Mouse (Mus musculus): ENCODE data around the gene Kdelc1. TPM values are rescaled to one million over a fixed set of nuclear protein-coding genes. Genes with fewer than 3 reads are reported as not detected.

Kdelc1 gene
- polyA plus RNA-seq, 1 experiment: 12.0 TPM

DNA sequence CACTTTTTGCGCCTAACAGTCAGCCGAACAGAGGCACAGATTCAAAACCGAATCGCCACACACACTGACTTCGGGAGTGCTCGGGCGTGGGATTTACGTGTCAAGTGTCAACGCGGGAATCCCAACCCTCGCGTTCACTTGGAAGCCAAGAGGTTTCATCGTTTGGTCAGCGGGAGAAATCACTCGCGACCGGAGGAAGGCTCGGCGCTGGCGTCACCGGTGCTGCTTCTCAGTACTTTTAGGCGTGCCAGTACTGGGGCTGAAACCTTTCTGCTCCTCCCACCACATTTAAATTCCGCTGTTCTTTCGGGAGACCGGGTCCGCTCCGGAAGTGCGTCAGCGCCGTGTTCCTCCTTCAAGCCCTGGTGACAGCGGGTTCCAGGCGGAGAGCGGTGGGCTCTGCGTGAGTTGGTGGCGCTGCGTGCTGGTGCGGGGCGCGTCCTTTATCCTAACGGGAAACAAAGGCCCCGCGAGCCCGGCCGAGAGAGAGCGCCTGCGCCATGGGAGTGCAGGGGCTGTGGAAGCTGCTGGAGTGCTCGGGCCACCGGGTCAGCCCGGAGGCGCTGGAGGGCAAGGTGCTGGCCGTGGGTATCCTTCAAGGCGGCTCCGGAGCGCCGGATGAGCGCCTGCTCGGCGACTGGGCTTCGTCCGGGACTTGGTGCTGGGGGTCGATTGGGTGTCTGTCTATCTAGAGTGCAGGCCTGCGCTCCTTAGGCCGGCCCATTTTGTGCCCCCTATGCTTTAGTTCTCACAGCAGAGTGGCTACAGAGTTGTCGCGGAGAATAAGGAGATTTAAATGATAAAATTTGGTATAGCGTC, 29.2 kb upstream of the Kdelc1 start, which contains the start of gene Ercc5:
Gene Ercc5 (plus strand): TSS at position 182 of the 819 bp plus-strand sequence.
- H3K4me3 ChIP-seq (ENCODE audit: insufficient read depth, low read depth, low read length): peak within 1 kb of the TSS; percentile 58
- H3K27me3 ChIP-seq (replicated peaks; ENCODE audit: control insufficient read depth, insufficient read depth, low read length): no peaks in the 10 kb centered on the region
- DNase-seq: peak; percentile 95
- peak; percentile 79 for TF ChIP-seq POLR2A (IDR thresholded peaks at IDR 0.05; ENCODE audit: low read depth, low read length)
- no peak for TF ChIP-seq CTCF (conservative IDR thresholded peaks at IDR 0.05; ENCODE audit: insufficient read depth, insufficient read length, low read depth, low read length)
- WGBS: under 1% methylated on average over 66 of the region's 66 CpGs
- peaks cover 4% of the 10 kb centered on the region for H3K36me3 ChIP-seq (ENCODE audit: control insufficient read depth, insufficient read depth, low read length)
- H3K4me1 ChIP-seq (ENCODE audit: control insufficient read depth, insufficient read depth, low read length): no peaks in the 10 kb centered on the region; the same call in 1 of the 2 replicates
- peak within 1 kb of the TSS; percentile 77 for H3K27ac ChIP-seq (ENCODE audit: insufficient read depth, low read depth, low read length)

DNA sequence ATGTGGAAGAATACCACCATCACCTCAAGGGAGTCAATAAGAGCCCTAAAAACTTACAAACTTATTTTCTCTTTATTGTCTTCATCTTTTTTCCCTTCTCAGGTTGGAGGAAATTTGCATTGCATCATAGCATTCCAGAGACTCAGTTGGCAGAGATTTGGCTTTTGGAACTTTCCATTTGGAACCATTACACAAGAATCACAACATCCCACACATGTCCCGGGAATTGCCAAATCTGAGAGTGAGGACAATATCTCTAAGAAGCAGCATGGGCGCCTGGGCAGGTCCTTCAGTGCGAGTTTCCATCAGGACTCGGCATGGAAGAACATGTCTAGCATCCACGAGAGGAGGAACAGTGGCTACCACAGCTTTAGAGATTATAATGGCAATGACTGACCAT, 24.1 kb upstream of the Kdelc1 start:
- H3K27me3 ChIP-seq (replicated peaks; ENCODE audit: control insufficient read depth, insufficient read depth, low read length): no peaks in the 10 kb centered on the region
- no peak overlapping the region for H3K27ac ChIP-seq (ENCODE audit: insufficient read depth, low read depth, low read length)
- peaks cover 8% of the 10 kb centered on the region for H3K36me3 ChIP-seq (ENCODE audit: control insufficient read depth, insufficient read depth, low read length)
- DNase-seq: no peak
- H3K4me3 ChIP-seq (ENCODE audit: insufficient read depth, low read depth, low read length): no peak overlapping the region
- TF ChIP-seq POLR2A (IDR thresholded peaks at IDR 0.05; ENCODE audit: low read depth, low read length) (no peak), CTCF (conservative IDR thresholded peaks at IDR 0.05; ENCODE audit: insufficient read depth, insufficient read length, low read depth, low read length) (no peak)
- WGBS: 91% methylated on average over 5 of the region's 5 CpGs
- H3K4me1 ChIP-seq (ENCODE audit: control insufficient read depth, insufficient read depth, low read length): no peaks in the 10 kb centered on the region

DNA sequence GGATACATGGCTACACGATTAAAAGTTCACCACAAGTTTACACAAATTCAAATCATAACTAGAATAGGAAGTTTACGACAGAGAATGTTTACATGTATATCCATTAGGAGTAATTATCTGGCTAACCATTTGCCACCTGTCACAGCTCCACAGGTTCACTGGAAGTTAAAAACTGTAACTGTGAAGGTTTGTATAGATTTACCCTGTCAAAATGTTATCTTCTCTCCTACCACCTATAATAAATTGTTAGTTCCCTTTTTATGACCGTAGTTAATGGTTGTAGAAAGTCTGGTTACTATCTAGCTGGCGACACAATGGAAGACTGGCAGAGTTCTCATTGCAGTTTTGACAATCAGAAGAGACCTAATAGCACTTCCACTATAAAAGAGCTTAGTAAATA, 21.6 kb upstream of the Kdelc1 start:
- WGBS: 78% methylated on average over 4 of the region's 4 CpGs
- no peak overlapping the region for H3K4me3 ChIP-seq (ENCODE audit: insufficient read depth, low read depth, low read length)
- no peaks in the 10 kb centered on the region for H3K27me3 ChIP-seq (replicated peaks; ENCODE audit: control insufficient read depth, insufficient read depth, low read length)
- TF ChIP-seq CTCF (conservative IDR thresholded peaks at IDR 0.05; ENCODE audit: insufficient read depth, insufficient read length, low read depth, low read length) (no peak), POLR2A (IDR thresholded peaks at IDR 0.05; ENCODE audit: low read depth, low read length) (no peak)
- DNase-seq: no peak
- peaks cover 6% of the 10 kb centered on the region; the same call in 1 of the 2 replicates for H3K4me1 ChIP-seq (ENCODE audit: control insufficient read depth, insufficient read depth, low read length)
- peaks cover 8% of the 10 kb centered on the region for H3K36me3 ChIP-seq (ENCODE audit: control insufficient read depth, insufficient read depth, low read length)
- no peak overlapping the region for H3K27ac ChIP-seq (ENCODE audit: insufficient read depth, low read depth, low read length)

DNA sequence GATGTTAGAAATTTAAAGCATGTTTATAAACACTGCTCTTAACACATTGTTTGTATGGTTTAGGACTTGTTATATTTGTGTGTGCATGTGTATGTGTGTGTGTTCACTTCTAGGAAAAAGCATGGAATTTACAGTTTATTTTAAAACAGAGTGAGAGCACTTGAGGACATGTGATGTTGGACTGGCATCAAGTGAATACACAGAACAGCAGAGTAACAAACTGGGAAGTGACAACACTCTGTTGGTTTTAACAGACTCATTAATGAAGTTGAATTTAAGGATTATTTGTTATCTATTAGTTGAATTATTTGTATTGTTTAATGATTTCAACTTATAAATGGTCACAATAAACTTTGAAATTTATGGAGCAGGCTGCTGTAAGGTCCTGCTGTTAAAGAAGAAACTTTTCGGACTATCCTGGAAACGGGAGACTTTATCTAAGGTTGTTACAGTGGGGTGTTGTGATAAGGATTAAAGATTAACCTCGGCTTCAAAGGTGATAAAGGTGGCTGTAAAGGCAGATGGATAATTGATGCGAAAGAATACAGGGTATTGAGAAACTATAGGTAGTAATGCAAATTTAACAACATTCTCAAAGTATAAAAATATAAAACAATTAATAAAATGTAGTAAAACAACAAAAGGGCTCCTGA, 11.4 kb upstream of the Kdelc1 start:
- no peak overlapping the region for H3K27ac ChIP-seq (ENCODE audit: insufficient read depth, low read depth, low read length)
- H3K36me3 ChIP-seq (ENCODE audit: control insufficient read depth, insufficient read depth, low read length): peaks cover 4% of the 10 kb centered on the region
- DNase-seq: no peak
- no peak for TF ChIP-seq POLR2A (IDR thresholded peaks at IDR 0.05; ENCODE audit: low read depth, low read length)
- TF ChIP-seq CTCF (conservative IDR thresholded peaks at IDR 0.05; ENCODE audit: insufficient read depth, insufficient read length, low read depth, low read length): no peak
- H3K4me1 ChIP-seq (ENCODE audit: control insufficient read depth, insufficient read depth, low read length): no peaks in the 10 kb centered on the region
- H3K4me3 ChIP-seq (ENCODE audit: insufficient read depth, low read depth, low read length): no peak overlapping the region
- H3K27me3 ChIP-seq (replicated peaks; ENCODE audit: control insufficient read depth, insufficient read depth, low read length): no peaks in the 10 kb centered on the region
- WGBS: 77% methylated on average over 4 of the region's 4 CpGs

DNA sequence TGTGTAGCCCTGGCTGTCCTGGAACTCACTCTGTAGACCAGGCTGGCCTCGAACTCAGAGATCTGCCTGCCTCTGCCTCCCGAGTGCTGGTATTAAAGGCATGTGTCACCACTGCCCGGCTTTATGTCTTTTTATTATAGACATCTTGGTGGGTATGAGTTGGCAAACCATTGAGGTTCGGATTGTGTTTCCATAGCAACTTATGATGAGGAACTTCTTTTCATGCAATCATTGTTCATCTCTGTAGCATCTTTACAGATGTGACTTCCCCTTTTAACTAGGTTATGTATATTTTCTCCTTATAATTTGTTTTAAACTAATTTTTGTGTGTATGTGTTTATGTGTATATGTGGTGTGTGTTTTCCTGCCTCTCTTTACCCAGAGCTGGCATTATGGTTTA, 7.0 kb upstream of the Kdelc1 start:
- no peak for DNase-seq
- TF ChIP-seq CTCF (conservative IDR thresholded peaks at IDR 0.05; ENCODE audit: insufficient read depth, insufficient read length, low read depth, low read length): no peak
- Histone ChIP-seq H3K4me1 (ENCODE audit: control insufficient read depth, insufficient read depth, low read length) (no peaks in the 10 kb centered on the region), H3K36me3 (ENCODE audit: control insufficient read depth, insufficient read depth, low read length) (no peaks in the 10 kb centered on the region; the same call in 1 of the 2 replicates), H3K4me3 (ENCODE audit: insufficient read depth, low read depth, low read length) (no peak overlapping the region), H3K27me3 (replicated peaks; ENCODE audit: control insufficient read depth, insufficient read depth, low read length) (no peaks in the 10 kb centered on the region), H3K27ac (ENCODE audit: insufficient read depth, low read depth, low read length) (no peak overlapping the region)
- 96% methylated on average over 4 of the region's 4 CpGs for WGBS

DNA sequence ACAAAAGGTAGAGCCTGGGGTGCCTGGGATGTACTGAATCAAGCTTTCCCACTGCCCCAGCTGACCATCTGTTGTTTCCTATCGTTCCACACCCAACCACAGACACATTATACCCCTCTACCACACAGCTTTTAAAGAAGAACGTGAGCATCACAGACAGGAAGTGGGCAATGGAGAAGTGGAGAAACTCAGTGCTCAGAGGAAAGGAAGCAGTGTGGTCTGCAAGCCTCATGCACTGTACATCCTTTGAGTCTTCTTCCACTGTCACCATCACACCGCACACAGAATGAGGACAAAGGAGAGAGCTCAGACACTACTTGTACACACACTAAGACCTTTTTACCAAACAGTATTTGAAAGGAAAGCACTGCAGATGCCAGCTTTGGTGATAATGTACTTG, 3.6 kb upstream of the Kdelc1 start:
- 63% methylated on average over 3 of the region's 3 CpGs for WGBS
- no peak for DNase-seq
- H3K27ac ChIP-seq (ENCODE audit: insufficient read depth, low read depth, low read length): no peak overlapping the region

DNA sequence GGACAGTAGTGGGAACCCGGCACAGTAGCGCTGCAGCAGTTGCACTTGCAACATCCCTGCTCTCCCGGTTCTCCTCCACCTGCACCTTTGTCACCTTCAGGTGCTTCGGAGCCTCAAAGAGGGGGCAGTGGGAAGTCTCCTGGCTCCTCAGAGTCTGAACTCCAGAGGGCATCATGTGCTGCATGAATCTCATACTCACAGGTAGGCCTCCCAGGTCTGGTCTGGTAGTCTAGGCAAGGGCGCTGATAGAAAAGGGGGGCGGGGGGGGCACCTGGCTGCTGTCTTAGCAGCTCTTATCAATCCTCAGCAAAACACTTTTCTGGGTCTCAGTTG, 1.4 kb upstream of the Kdelc1 start:
- Histone ChIP-seq H3K4me3 (ENCODE audit: insufficient read depth, low read depth, low read length) (peak overlapping the region; percentile 76), H3K27ac (ENCODE audit: insufficient read depth, low read depth, low read length) (peak overlapping the region; percentile 43), H3K4me1 (ENCODE audit: control insufficient read depth, insufficient read depth, low read length) (no peaks in the 10 kb centered on the region), H3K36me3 (ENCODE audit: control insufficient read depth, insufficient read depth, low read length) (no peaks in the 10 kb centered on the region), H3K27me3 (replicated peaks; ENCODE audit: control insufficient read depth, insufficient read depth, low read length) (no peaks in the 10 kb centered on the region)
- DNase-seq: no peak
- 9% methylated on average over 6 of the region's 6 CpGs for WGBS
- TF ChIP-seq POLR2A (IDR thresholded peaks at IDR 0.05; ENCODE audit: low read depth, low read length) (no peak), CTCF (conservative IDR thresholded peaks at IDR 0.05; ENCODE audit: insufficient read depth, insufficient read length, low read depth, low read length) (no peak)

More for the DNA sequence above, 3.6 kb upstream of the Kdelc1 start:
- TF ChIP-seq POLR2A (IDR thresholded peaks at IDR 0.05; ENCODE audit: low read depth, low read length) (no peak), CTCF (conservative IDR thresholded peaks at IDR 0.05; ENCODE audit: insufficient read depth, insufficient read length, low read depth, low read length) (no peak)
- Histone ChIP-seq H3K36me3 (ENCODE audit: control insufficient read depth, insufficient read depth, low read length) (no peaks in the 10 kb centered on the region), H3K27me3 (replicated peaks; ENCODE audit: control insufficient read depth, insufficient read depth, low read length) (no peaks in the 10 kb centered on the region), H3K4me3 (ENCODE audit: insufficient read depth, low read depth, low read length) (no peak overlapping the region), H3K4me1 (ENCODE audit: control insufficient read depth, insufficient read depth, low read length) (no peaks in the 10 kb centered on the region)

Data from kidney, adult 2 months (tissue).